Mouse (Mus musculus) olfactory bulb, adult 2 months (tissue): ENCODE measurements around the gene Serinc4. TPM values are rescaled to one million over a fixed set of nuclear protein-coding genes. Genes with fewer than 3 reads are reported as not detected.

ENCODE experiments used
- H3K27ac ChIP-seq: fragments of 200-500 bp; 2 replicates; pipeline ENCODE4 v1.5.1; 2012; ENCODE audit warnings: low read depth, low read length; ENCODE audit not compliant: insufficient read depth
- H3K4me1 ChIP-seq: fragments of 200-500 bp; 2 replicates; pipeline ENCODE4 v1.6.1; 2012; ENCODE audit warnings: low read length; ENCODE audit not compliant: control insufficient read depth, insufficient read depth
- H3K4me3 ChIP-seq: fragments of 200-500 bp; 2 replicates; pipeline ENCODE4 v1.5.1; 2012; ENCODE audit warnings: mild to moderate bottlenecking, low read depth, low read length, moderate library complexity; ENCODE audit not compliant: insufficient read depth
- CTCF ChIP-seq: fragments of 200-500 bp; IDR thresholded peaks from 2 replicates; pipeline ENCODE4 v1.5.1; 2012; ENCODE audit warnings: low read depth, mild to moderate bottlenecking, low read length, moderate library complexity; ENCODE audit not compliant: insufficient read depth
- POLR2A ChIP-seq: fragments of 200-500 bp; IDR thresholded peaks from 2 replicates; pipeline ENCODE4 v1.6.1; 2012; ENCODE audit warnings: mild to moderate bottlenecking, low read depth, low read length, moderate library complexity; ENCODE audit not compliant: insufficient read depth
- WGBS: fragments of 180-500 bp; shearing (Covaris S2); methylation state at CpG from one replicate; pipeline ENCODE4 v1.1.7; 2018; 5-methylcytosine and 5-hydroxymethylcytosine counted together
- polyA plus RNA-seq: library from polyadenylated mRNA; stranded (reverse); fragments of >200 nt; gene quantifications from 2 replicates; pipeline ENCODE4 v1.2.4, GENCODE M21; 2012; ENCODE audit warnings: low replicate concordance; ENCODE audit not compliant: missing spikeins, insufficient read depth, insufficient read length

The Serinc4 gene
- polyA plus RNA-seq, 1 experiment, result not detected

- 62% methylated on average over 5 of the region's 5 CpGs for WGBS
- H3K4me3 ChIP-seq, result no peak overlapping the region
- H3K4me1 ChIP-seq, result peaks cover 12% of the 10 kb centered on the region
- no peak for TF ChIP-seq POLR2A
- no peak for TF ChIP-seq CTCF
- no peak overlapping the region for H3K27ac ChIP-seq
Measured at GRCm38 (mm10) chr2:121440834-121441605, 15.6 kb downstream of the Serinc4 start.

GRCm38 (mm10) chr2:121439746-121440145 is 16.8 kb downstream of the Serinc4 start:
- WGBS, result 71% methylated on average over 4 of the region's 4 CpGs
- TF ChIP-seq CTCF, result no peak
- TF ChIP-seq POLR2A, result no peak
- Histone ChIP-seq H3K4me1 (peaks cover 12% of the 10 kb centered on the region), H3K4me3 (no peak overlapping the region), H3K27ac (no peak overlapping the region)

DNA sequence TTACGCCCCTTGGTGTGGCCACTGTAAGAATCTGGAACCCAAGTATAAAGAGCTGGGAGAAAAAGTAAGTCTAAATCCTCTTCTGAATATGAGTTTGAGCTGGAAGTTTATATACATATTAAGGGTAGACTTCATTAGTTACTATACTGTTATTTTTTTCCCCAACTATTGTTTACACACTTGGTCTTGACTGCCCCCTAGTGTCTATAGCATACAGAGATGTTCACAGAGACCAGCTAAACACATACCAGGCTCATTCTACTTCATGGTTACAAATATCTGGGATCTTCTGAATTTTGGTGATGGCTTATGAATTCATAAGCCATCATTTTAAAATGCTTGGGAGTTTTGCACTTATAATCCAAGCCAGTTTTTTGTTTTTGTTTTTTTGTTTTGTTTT is 21.7 kb downstream of the Serinc4 start:
- no peak overlapping the region for H3K27ac ChIP-seq
- TF ChIP-seq POLR2A (no peak), CTCF (no peak)
- H3K4me3 ChIP-seq, result no peak overlapping the region
- 100% methylated on average over 1 of the region's 1 CpGs for WGBS
- H3K4me1 ChIP-seq, result no peaks in the 10 kb centered on the region

DNA sequence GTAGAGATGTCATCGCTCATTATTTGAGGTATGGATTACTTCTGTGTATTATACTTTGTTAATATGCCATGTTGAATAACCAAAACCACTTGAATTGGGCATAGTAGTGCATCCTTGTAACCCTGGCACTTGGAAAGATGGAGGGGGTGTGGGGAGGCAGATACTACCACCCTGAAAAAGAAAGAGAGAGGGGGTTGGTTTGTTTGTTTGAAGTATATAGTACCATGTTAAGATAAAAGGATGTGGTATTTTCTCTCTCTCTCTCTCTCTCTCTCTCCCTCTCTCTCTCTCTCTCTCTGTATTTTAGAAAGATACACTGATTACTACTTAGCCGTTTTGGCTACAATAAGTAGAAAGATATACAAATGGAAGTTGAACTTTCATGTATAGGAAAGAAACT is 30.7 kb downstream of the Serinc4 start:
- Histone ChIP-seq H3K27ac (no peak overlapping the region), H3K4me3 (no peak overlapping the region), H3K4me1 (no peaks in the 10 kb centered on the region)
- WGBS, result 75% methylated on average over 2 of the region's 2 CpGs
- TF ChIP-seq CTCF (no peak), POLR2A (no peak)

DNA sequence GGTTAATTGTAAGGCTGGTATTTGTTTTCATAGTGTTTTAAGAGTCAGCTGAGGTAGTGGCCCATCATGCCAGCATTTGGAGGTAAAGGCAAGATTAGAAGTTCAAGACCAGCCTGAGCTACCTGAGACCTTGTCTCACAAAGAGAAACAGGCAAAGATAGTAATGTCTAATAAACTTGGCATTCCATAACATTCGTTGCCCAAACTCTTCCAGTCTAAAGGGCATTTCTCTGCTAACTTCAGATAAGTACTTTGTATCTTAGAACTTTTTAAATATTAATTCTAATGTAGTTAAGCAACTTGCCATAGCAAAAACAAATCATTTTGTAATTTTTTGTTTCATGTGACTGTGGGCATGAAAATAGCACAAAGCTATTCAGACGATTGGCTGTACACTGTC is 33.4 kb downstream of the Serinc4 start:
- 86% methylated on average over 2 of the region's 2 CpGs for WGBS
- no peaks in the 10 kb centered on the region for H3K4me1 ChIP-seq
- TF ChIP-seq POLR2A (no peak), CTCF (no peak)
- H3K27ac ChIP-seq, result no peak overlapping the region
- H3K4me3 ChIP-seq, result no peak overlapping the region

DNA sequence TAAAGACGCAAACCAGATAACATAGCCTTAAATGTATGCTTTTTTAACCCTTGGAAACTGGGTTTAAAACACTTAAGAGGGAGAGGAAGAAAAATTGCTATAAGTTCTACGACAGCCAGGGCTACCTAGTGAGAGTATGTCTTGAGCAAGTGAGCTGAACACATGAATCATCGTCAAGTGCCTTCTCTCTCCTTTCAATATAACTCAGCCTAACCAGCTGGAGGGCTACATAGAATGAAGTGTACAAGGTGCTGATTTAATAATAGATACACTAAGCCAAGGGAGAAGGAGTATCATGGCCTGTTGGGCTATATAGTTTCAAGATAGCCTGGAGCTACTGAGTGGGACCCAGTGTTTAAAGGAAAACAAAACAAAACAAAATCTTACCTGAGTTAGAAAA is 38.1 kb downstream of the Serinc4 start:
- Histone ChIP-seq H3K27ac (no peak overlapping the region), H3K4me1 (0 out of 2 replicates have a peak, but pooled peaks cover 2% of the 10 kb centered on the region), H3K4me3 (no peak overlapping the region)
- 71% methylated on average over 3 of the region's 3 CpGs for WGBS
- TF ChIP-seq POLR2A (no peak), CTCF (no peak)

DNA sequence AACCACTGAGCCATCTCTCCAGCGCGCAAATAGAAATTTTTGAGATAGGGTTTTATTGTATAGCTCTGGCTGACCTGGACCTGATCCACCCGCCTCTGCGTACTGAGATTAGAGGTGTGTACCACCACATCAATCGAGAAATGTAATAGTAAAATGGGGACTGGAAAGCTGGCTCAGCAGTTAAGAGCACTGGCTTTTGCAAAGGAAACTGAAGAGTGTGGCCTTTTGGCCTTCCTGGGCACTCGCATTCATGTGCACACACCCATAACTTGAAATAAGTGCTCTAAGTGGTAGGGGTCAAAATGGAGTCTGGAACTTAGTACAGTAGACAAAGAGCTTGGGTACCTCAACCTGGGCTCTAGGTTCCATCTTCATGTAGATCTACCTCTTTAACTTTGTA is 40.2 kb downstream of the Serinc4 start:
- Histone ChIP-seq H3K4me3 (no peak overlapping the region), H3K4me1 (0 out of 2 replicates have a peak, but pooled peaks cover 2% of the 10 kb centered on the region), H3K27ac (no peak overlapping the region)
- 90% methylated on average over 6 of the region's 6 CpGs for WGBS
- no peak for TF ChIP-seq POLR2A
- no peak for TF ChIP-seq CTCF

GRCm38 (mm10) chr2:121415591-121415990 is 41.0 kb downstream of the Serinc4 start:
- H3K4me1 ChIP-seq, result 0 out of 2 replicates have a peak, but pooled peaks cover 2% of the 10 kb centered on the region
- no peak overlapping the region for H3K4me3 ChIP-seq
- TF ChIP-seq POLR2A (no peak), CTCF (no peak)
- 34% methylated on average over 3 of the region's 3 CpGs for WGBS
- no peak overlapping the region for H3K27ac ChIP-seq

- TF ChIP-seq CTCF (no peak), POLR2A (no peak)
- H3K27ac ChIP-seq, result no peak overlapping the region
- no peak overlapping the region for H3K4me3 ChIP-seq
- 18% methylated on average over 3 of the region's 3 CpGs for WGBS
- H3K4me1 ChIP-seq, result 0 out of 2 replicates have a peak, but pooled peaks cover 2% of the 10 kb centered on the region
Measured at GRCm38 (mm10) chr2:121415103-121415502, 41.5 kb downstream of the Serinc4 start.

DNA sequence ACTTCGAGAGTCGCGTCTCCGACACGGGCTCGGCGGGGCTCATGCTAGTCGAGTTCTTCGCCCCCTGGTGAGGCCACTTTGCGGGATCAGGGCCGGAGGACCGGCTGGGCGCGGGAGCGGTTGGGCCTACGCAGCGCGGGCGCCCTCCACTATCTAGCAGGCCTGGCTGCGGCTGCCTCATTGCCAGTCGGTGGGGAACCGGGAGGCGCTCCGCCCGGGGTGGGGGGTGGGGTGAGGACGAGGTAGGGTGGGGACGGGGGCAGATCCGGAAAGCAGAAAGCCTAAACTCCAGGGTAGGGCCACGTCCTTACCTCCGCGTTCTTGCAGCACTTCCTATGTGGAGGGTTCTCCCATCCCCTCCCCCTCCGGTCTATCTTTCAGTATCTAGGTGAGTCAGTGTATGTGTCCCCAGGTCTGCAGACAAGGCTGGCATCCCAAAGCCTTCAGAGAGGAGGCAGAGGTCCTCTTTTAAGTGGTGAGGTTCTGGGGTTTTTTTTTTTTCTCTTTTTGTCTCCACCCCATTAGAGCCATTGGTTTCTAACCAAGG is 42.4 kb downstream of the Serinc4 start:
- Histone ChIP-seq H3K4me3 (peak overlapping the region; percentile 99), H3K27ac (peak overlapping the region; percentile 93), H3K4me1 (0 out of 2 replicates have a peak, but pooled peaks cover 2% of the 10 kb centered on the region)
- under 1% methylated on average over 32 of the region's 32 CpGs for WGBS
- no peak for TF ChIP-seq CTCF
- no peak; the same call in 1 of the 2 replicates for TF ChIP-seq POLR2A
